Mouse (Mus musculus) c-Kit-positive CD71-positive TER-119-negative erythroid progenitor cells, embryonic 14.5 days (primary cell): Measurements from ENCODE around the gene Spag9.

Experiments
- DNase-seq: peaks from one replicate; pipeline ENCODE4 v3.0.0-alpha.2; 2013; ENCODE audit warnings: low read depth

Gene Spag9

GRCm38 (mm10) chr11:94158521-94158920 is 162.6 kb downstream of the Spag9 start:
- DNase-seq, result no peak

- no peak for DNase-seq
Measured at GRCm38 (mm10) chr11:94159066-94159880, 163.4 kb downstream of the Spag9 start.

GRCm38 (mm10) chr11:94159911-94160415 is 164.1 kb downstream of the Spag9 start:
- DNase-seq, result no peak

GRCm38 (mm10) chr11:94160443-94161266 is 164.8 kb downstream of the Spag9 start:
- no peak for DNase-seq

GRCm38 (mm10) chr11:94161267-94161646 is 165.4 kb downstream of the Spag9 start:
- DNase-seq, result no peak

DNA sequence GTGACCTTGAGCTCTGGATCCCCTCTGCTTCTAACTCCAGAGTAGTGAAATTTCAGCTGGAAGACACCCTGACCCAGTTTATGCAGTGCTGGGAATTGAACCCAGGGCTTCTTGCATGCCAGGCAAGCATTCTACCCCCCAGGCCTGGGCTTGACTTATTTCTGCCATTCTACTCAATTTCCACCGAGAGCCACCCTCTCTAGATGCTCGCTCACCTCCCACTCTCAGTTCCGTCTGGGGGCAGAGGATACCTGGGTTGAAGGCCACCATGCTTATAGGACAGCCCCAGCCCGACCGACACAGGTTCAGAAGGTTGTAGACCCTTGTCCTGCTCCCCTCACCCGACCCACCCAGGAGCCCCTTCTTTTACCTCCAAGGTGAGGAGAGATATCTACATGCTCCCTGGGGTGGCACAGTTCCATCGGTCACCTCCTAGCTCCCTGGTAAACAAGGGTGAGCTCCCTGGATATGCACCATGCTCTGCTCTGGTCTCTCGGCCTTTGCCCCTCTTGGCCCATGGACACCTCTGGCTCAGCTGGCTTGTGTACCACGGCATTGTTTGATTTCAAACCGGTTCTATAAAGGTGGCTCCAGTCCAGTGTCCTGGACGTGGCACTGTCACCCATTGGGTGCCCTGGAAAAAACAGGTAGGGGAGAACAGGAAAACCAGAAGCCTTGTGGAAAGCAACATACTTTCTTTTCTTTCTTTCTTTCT is 166.1 kb downstream of the Spag9 start:
- DNase-seq, result no peak

GRCm38 (mm10) chr11:94163005-94163767 is 167.3 kb downstream of the Spag9 start:
- DNase-seq, result no peak

DNA sequence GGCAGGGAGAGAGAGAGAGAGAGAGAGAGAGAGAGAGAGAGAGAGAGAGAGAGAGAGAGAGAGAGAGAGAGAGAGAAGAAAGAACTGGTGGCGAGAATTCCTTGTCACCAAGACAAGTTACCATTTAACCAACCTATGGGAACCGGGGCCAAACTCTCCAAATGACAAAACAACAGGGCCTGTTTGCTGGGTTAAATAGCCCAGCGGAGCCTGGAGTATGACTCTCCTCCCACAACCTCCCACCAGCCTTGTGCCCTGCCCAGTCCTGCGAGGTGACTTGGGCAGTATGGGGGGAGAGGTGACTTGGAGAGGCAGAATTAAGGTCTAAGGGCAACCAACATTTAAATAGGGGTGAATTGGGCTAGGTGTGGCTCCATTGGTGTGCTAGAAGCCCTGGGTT is 169.9 kb downstream of the Spag9 start:
- no peak for DNase-seq

DNA sequence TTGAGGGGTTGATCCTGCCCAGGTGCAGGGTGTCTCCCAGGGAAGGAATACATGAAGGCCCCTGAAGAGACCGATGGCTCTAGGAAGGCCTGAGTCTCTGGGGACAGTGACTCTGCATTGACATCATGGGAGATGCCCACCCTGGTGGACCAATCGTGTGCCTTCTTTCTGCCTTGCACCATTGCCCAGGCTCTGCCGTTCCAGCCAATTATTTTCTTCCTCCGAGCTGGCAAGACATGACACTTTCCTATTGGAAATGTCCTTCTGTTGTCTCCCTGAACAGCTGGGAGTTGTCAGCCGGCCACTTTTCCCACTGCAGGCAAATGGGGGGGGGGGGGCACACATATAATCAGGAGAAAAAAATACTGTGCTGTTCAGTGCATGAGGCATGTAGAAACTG is 172.3 kb downstream of the Spag9 start:
- DNase-seq, result no peak

GRCm38 (mm10) chr11:94169596-94169995 is 173.7 kb downstream of the Spag9 start:
- no peak for DNase-seq

DNA sequence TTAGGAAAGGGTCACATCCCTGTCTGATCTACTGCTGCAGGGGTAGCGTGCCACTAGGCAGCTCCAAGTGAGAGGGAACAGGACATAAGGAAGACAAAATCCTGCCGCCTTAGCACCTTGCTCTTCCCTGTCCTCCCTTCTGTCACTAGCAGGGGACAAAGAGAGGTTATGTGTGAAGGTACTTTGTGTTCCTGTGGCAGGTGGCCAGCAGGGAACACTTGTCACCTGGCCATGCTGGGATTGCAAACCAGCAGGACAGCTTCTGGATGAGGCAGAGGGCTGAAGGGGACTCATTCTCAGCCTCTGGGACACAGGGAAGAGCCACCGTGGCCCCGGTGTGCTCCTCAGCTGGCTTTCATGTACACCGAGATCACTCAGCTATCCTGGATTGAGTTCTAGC is 175.8 kb downstream of the Spag9 start:
- DNase-seq, result no peak

- no peak for DNase-seq
Measured at GRCm38 (mm10) chr11:94172186-94172585, 176.3 kb downstream of the Spag9 start.

DNA sequence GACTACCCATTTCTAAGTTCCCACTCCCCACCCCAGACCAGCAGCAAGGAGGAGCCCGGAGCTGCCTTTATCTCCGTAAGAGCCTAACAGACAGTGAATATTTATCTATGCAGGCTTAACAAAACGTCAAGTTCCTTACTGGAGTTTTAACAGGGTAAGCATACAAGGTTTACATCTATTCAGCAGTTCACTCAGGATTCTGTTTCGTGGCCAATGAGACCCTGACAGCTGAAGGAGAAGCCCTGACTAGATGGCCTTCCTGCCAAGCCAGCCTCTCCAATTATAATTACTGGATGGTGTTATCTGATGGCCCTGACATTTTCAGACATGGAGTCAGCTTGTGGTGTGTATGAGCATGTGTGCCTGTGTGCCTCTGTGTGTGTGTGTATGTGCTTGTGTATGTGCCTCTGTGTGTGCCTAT is 177.8 kb downstream of the Spag9 start:
- peak; percentile 20 for DNase-seq

DNA sequence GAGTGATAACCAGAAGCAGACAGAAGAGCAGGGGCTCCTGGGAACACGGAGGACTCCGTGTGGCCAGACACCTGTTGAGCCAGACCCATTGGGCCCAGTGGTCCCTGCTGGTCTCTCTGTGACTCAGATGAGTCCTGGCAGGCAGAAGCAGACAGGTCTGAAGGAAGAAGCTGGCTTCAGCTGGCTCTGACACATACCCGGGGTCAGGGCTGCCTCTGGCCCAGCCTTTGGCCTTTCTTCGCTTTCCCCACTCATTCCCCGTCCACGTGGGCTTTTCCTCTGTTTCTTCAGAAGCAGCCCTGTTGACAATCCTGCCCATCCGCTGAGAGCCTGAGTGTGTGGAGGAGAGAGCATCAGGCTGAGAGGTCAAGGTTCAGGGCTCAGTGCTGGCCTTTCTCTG is 179.4 kb downstream of the Spag9 start:
- DNase-seq, result no peak
